Mouse (Mus musculus): ENCODE results near the gene Tox3.

The Tox3 gene

GRCm38 (mm10) chr8:90330377-90331285 is 17.5 kb downstream of the Tox3 start:
- no peak for DNase-seq (ENCODE audit: low read depth, low spot score)

GRCm38 (mm10) chr8:90323824-90324223 is 24.3 kb downstream of the Tox3 start:
- DNase-seq (ENCODE audit: low read depth, low spot score), result no peak

GRCm38 (mm10) chr8:90322701-90323439 is 25.3 kb downstream of the Tox3 start:
- no peak for DNase-seq (ENCODE audit: low read depth, low spot score)

- no peak for DNase-seq (ENCODE audit: low read depth, low spot score)
These were observed 26.9 kb downstream of the Tox3 start for GRCm38 (mm10) chr8:90321255-90321654.

GRCm38 (mm10) chr8:90314312-90314711 is 33.8 kb downstream of the Tox3 start:
- DNase-seq (ENCODE audit: low read depth, low spot score), result no peak

- no peak for DNase-seq (ENCODE audit: low read depth, low spot score)
These were observed 45.2 kb downstream of the Tox3 start for GRCm38 (mm10) chr8:90302951-90303350.

- DNase-seq (ENCODE audit: low read depth, low spot score), result no peak
These were observed 45.9 kb downstream of the Tox3 start for GRCm38 (mm10) chr8:90302252-90302651.

GRCm38 (mm10) chr8:90301543-90301942 is 46.6 kb downstream of the Tox3 start:
- DNase-seq (ENCODE audit: low read depth, low spot score), result no peak

GRCm38 (mm10) chr8:90300973-90301372 is 47.2 kb downstream of the Tox3 start:
- no peak for DNase-seq (ENCODE audit: low read depth, low spot score)

- no peak for DNase-seq (ENCODE audit: low read depth, low spot score)
These were observed 54.1 kb downstream of the Tox3 start for GRCm38 (mm10) chr8:90294061-90294460.

- DNase-seq (ENCODE audit: low read depth, low spot score), result no peak
These were observed 57.3 kb downstream of the Tox3 start for GRCm38 (mm10) chr8:90290811-90291210.

- DNase-seq (ENCODE audit: low read depth, low spot score), result no peak
These were observed 71.4 kb downstream of the Tox3 start for GRCm38 (mm10) chr8:90276722-90277121.

GRCm38 (mm10) chr8:90273182-90273581 is 75.0 kb downstream of the Tox3 start:
- DNase-seq (ENCODE audit: low read depth, low spot score), result no peak

GRCm38 (mm10) chr8:90271920-90272319 is 76.2 kb downstream of the Tox3 start:
- no peak for DNase-seq (ENCODE audit: low read depth, low spot score)

GRCm38 (mm10) chr8:90267698-90268256 is 80.4 kb downstream of the Tox3 start:
- DNase-seq (ENCODE audit: low read depth, low spot score), result no peak

- DNase-seq (ENCODE audit: low read depth, low spot score), result no peak
These were observed 81.2 kb downstream of the Tox3 start for GRCm38 (mm10) chr8:90266986-90267385.

GRCm38 (mm10) chr8:90266239-90266638 is 81.9 kb downstream of the Tox3 start:
- DNase-seq (ENCODE audit: low read depth, low spot score), result no peak

GRCm38 (mm10) chr8:90254158-90254867 is 93.8 kb downstream of the Tox3 start:
- DNase-seq (ENCODE audit: low read depth, low spot score), result no peak

GRCm38 (mm10) chr8:90246357-90246756 is 101.8 kb downstream of the Tox3 start:
- no peak for DNase-seq (ENCODE audit: low read depth, low spot score)

GRCm38 (mm10) chr8:90245828-90246227 is 102.3 kb downstream of the Tox3 start:
- no peak for DNase-seq (ENCODE audit: low read depth, low spot score)

- DNase-seq (ENCODE audit: low read depth, low spot score), result no peak
These were observed 103.0 kb downstream of the Tox3 start for GRCm38 (mm10) chr8:90245187-90245586.
